Mouse (Mus musculus) neural tube, embryonic 13.5 days (tissue): ENCODE data around the gene Mfn1. TPM values are rescaled to one million over a fixed set of nuclear protein-coding genes. Genes with fewer than 3 reads are reported as not detected.

Experiments
- ATAC-seq: fragments of 200-750 bp; cut with Nextera tagmentation; 2 replicates; pipeline ENCODE4 v1.8.0; 2017; ENCODE audit warnings: low read depth, mild to moderate bottlenecking, moderate TSS enrichment, moderate library complexity
- H3K27ac ChIP-seq: fragments of 300-500 bp; sonication (generic); replicated peaks from 2 replicates; pipeline ENCODE4 v1.5.1; 2015; ENCODE audit warnings: moderate library complexity, mild to moderate bottlenecking, inconsistent platforms
- H3K27me3 ChIP-seq: fragments of 300-500 bp; sonication (generic); 2 replicates; pipeline ENCODE4 v1.6.1; 2015; ENCODE audit warnings: mild to moderate bottlenecking, inconsistent platforms
- H3K36me3 ChIP-seq: fragments of 300-500 bp; sonication (generic); 2 replicates; pipeline ENCODE4 v1.6.1; 2015; ENCODE audit warnings: mild to moderate bottlenecking, inconsistent platforms
- H3K4me1 ChIP-seq: fragments of 300-500 bp; sonication (generic); replicated peaks from 2 replicates; pipeline ENCODE4 v1.6.1; 2015; ENCODE audit warnings: inconsistent platforms
- H3K4me2 ChIP-seq: fragments of 300-500 bp; sonication (generic); 2 replicates; pipeline ENCODE4 v1.6.1; 2015; ENCODE audit warnings: inconsistent platforms, mild to moderate bottlenecking, moderate library complexity
- H3K4me3 ChIP-seq: fragments of 300-500 bp; sonication (generic); 2 replicates; pipeline ENCODE4 v1.5.1; 2015; ENCODE audit warnings: mild to moderate bottlenecking, inconsistent platforms
- H3K9ac ChIP-seq: fragments of 300-500 bp; sonication (generic); 2 replicates; pipeline ENCODE4 v1.6.1; 2015; ENCODE audit warnings: moderate library complexity, mild to moderate bottlenecking, inconsistent platforms
- H3K9me3 ChIP-seq: fragments of 300-500 bp; sonication (generic); 2 replicates; pipeline ENCODE4 v1.6.1; 2016; ENCODE audit warnings: inconsistent platforms
- WGBS: fragments of 180-500 bp; shearing (Covaris S2); methylation state at CpG from one replicate; pipeline ENCODE4 v1.1.7; 2015; 5-methylcytosine and 5-hydroxymethylcytosine counted together
- polyA plus RNA-seq: library from polyadenylated mRNA; unstranded; fragments of >200 nt; fragmentation: Nextera tagmentation; extraction: Ambion mirVana; gene quantifications from 2 replicates; pipeline ENCODE4 v1.2.1, GENCODE M21; 2015

Gene Mfn1
- polyA plus RNA-seq, 1 experiment from 2014 or later, result 36.3 TPM

GRCm38 (mm10) chr3:32495856-32496710 lies 33.2 kb upstream of the Mfn1 start:
- no peaks in the 10 kb centered on the region for H3K27me3 ChIP-seq
- ATAC-seq, result no peak
- H3K4me1 ChIP-seq, result no peaks in the 10 kb centered on the region; the same call in 1 of the 2 replicates
- H3K9ac ChIP-seq, result no peak overlapping the region
- H3K9me3 ChIP-seq, result no peaks in the 10 kb centered on the region
- WGBS, result 54% methylated on average over 8 of the region's 8 CpGs
- H3K36me3 ChIP-seq, result no peaks in the 10 kb centered on the region
- no peak overlapping the region for H3K27ac ChIP-seq
- no peak overlapping the region for H3K4me3 ChIP-seq
- H3K4me2 ChIP-seq, result no peak overlapping the region

- Histone ChIP-seq H3K4me1 (no peaks in the 10 kb centered on the region; the same call in 1 of the 2 replicates), H3K4me3 (no peak overlapping the region), H3K4me2 (no peak overlapping the region), H3K27me3 (no peaks in the 10 kb centered on the region), H3K36me3 (no peaks in the 10 kb centered on the region), H3K9ac (no peak overlapping the region), H3K9me3 (no peaks in the 10 kb centered on the region), H3K27ac (no peak overlapping the region)
- no peak for ATAC-seq
- WGBS, result 86% methylated on average over 1 of the region's 1 CpGs
Observed at GRCm38 (mm10) chr3:32496711-32497070, 32.6 kb upstream of the Mfn1 start.

GRCm38 (mm10) chr3:32500346-32500745 lies 28.9 kb upstream of the Mfn1 start:
- Histone ChIP-seq H3K9me3 (no peaks in the 10 kb centered on the region), H3K36me3 (no peaks in the 10 kb centered on the region), H3K4me1 (no peaks in the 10 kb centered on the region; the same call in 1 of the 2 replicates), H3K4me3 (no peak overlapping the region), H3K27ac (no peak overlapping the region), H3K9ac (no peak overlapping the region), H3K27me3 (no peaks in the 10 kb centered on the region), H3K4me2 (no peak overlapping the region)
- 90% methylated on average over 2 of the region's 2 CpGs for WGBS
- no peak for ATAC-seq

- WGBS, result 77% methylated on average over 3 of the region's 3 CpGs
- ATAC-seq, result no peak
- Histone ChIP-seq H3K9me3 (no peaks in the 10 kb centered on the region), H3K27ac (no peak overlapping the region), H3K27me3 (no peaks in the 10 kb centered on the region), H3K4me2 (no peak overlapping the region), H3K4me1 (peaks cover 11% of the 10 kb centered on the region), H3K9ac (no peak overlapping the region), H3K4me3 (no peak overlapping the region), H3K36me3 (no peaks in the 10 kb centered on the region)
Observed at GRCm38 (mm10) chr3:32505841-32506240, 23.4 kb upstream of the Mfn1 start.

GRCm38 (mm10) chr3:32506366-32507225 lies 22.7 kb upstream of the Mfn1 start:
- WGBS, result 64% methylated on average over 11 of the region's 11 CpGs
- Histone ChIP-seq H3K27ac (no peak overlapping the region), H3K4me1 (peaks cover 18% of the 10 kb centered on the region), H3K9ac (no peak overlapping the region), H3K36me3 (no peaks in the 10 kb centered on the region), H3K9me3 (no peaks in the 10 kb centered on the region), H3K4me3 (no peak overlapping the region), H3K27me3 (no peaks in the 10 kb centered on the region), H3K4me2 (no peak overlapping the region)
- ATAC-seq, result no peak

GRCm38 (mm10) chr3:32508666-32509324 lies 20.5 kb upstream of the Mfn1 start:
- no peaks in the 10 kb centered on the region for H3K27me3 ChIP-seq
- H3K36me3 ChIP-seq, result no peaks in the 10 kb centered on the region
- H3K4me2 ChIP-seq, result peak overlapping the region; percentile 80
- peak overlapping the region; percentile 20 for H3K4me3 ChIP-seq
- ATAC-seq, result peak; percentile 20; the same call in 1 of the 2 replicates
- peak overlapping the region; percentile 60 for H3K9ac ChIP-seq
- 1% methylated on average over 17 of the region's 17 CpGs for WGBS
- H3K4me1 ChIP-seq, result peaks cover 36% of the 10 kb centered on the region
- no peaks in the 10 kb centered on the region for H3K9me3 ChIP-seq
- H3K27ac ChIP-seq, result peak overlapping the region; percentile 14; the same call in 1 of the 2 replicates

GRCm38 (mm10) chr3:32509496-32510374 lies 19.5 kb upstream of the Mfn1 start, which contains the start of gene Zfp639:
TSS of gene Zfp639 (plus strand) at chr3:32510259.
- peak within 1 kb of the TSS; percentile 93 for H3K4me3 ChIP-seq
- 8% methylated on average over 24 of the region's 24 CpGs for WGBS
- peaks cover 36% of the 10 kb centered on the region for H3K4me1 ChIP-seq
- H3K9me3 ChIP-seq, result no peaks in the 10 kb centered on the region
- peak within 1 kb of the TSS; percentile 80 for H3K4me2 ChIP-seq
- H3K9ac ChIP-seq, result peak within 1 kb of the TSS; percentile 96
- 0 out of 2 replicates have a peak, but pooled peaks cover 2% of the 10 kb centered on the region for H3K36me3 ChIP-seq
- H3K27me3 ChIP-seq, result no peaks in the 10 kb centered on the region
- ATAC-seq, result peak; percentile 20; the same call in 1 of the 2 replicates
- peak within 1 kb of the TSS; percentile 87 for H3K27ac ChIP-seq

GRCm38 (mm10) chr3:32510375-32511190 lies 18.7 kb upstream of the Mfn1 start:
- peak overlapping the region; percentile 96 for H3K9ac ChIP-seq
- ATAC-seq, result peak; percentile 90
- no peaks in the 10 kb centered on the region for H3K27me3 ChIP-seq
- under 1% methylated on average over 69 of the region's 69 CpGs for WGBS
- H3K4me1 ChIP-seq, result peaks cover 36% of the 10 kb centered on the region
- H3K4me2 ChIP-seq, result peak overlapping the region; percentile 80
- H3K27ac ChIP-seq, result peak overlapping the region; percentile 87
- H3K36me3 ChIP-seq, result peaks cover 7% of the 10 kb centered on the region
- H3K9me3 ChIP-seq, result no peaks in the 10 kb centered on the region
- peak overlapping the region; percentile 93 for H3K4me3 ChIP-seq

- peak overlapping the region; percentile 80 for H3K4me2 ChIP-seq
- no peaks in the 10 kb centered on the region for H3K9me3 ChIP-seq
- H3K27ac ChIP-seq, result peak overlapping the region; percentile 87; the same call in 1 of the 2 replicates
- H3K27me3 ChIP-seq, result no peaks in the 10 kb centered on the region
- peaks cover 36% of the 10 kb centered on the region for H3K4me1 ChIP-seq
- peak overlapping the region; percentile 93 for H3K4me3 ChIP-seq
- no peak for ATAC-seq
- 7% methylated on average over 13 of the region's 13 CpGs for WGBS
- H3K9ac ChIP-seq, result peak overlapping the region; percentile 96
- peaks cover 13% of the 10 kb centered on the region for H3K36me3 ChIP-seq
Observed at GRCm38 (mm10) chr3:32511191-32511550, 18.1 kb upstream of the Mfn1 start.

GRCm38 (mm10) chr3:32512686-32513284 lies 16.5 kb upstream of the Mfn1 start:
- H3K27me3 ChIP-seq, result no peaks in the 10 kb centered on the region

More at GRCm38 (mm10) chr3:32512686-32513284, 16.5 kb upstream of the Mfn1 start:
- Histone ChIP-seq H3K4me1 (peaks cover 36% of the 10 kb centered on the region), H3K4me2 (no peak overlapping the region), H3K9ac (no peak overlapping the region), H3K9me3 (no peaks in the 10 kb centered on the region), H3K27ac (no peak overlapping the region), H3K36me3 (peaks cover 28% of the 10 kb centered on the region), H3K4me3 (no peak overlapping the region)
- ATAC-seq, result no peak
- 90% methylated on average over 7 of the region's 7 CpGs for WGBS
